Mouse (Mus musculus): ENCODE data around the gene Olfr770.
"Not testable (repeated sequence)": the region's sequence is repeated elsewhere in the genome, so short reads cannot be mapped to it uniquely, and the experiment has no call there.

Gene Olfr770

GRCm38 (mm10) chr10:129138898-129139297, at the start of gene Olfr770:
Gene Olfr770, minus strand, starts transcription at chr10:129138998.
- DNase-seq: no peak

GRCm38 (mm10) chr10:129187319-129187718, 48.5 kb upstream of the Olfr770 start, which contains the start of gene Olfr773:
Gene Olfr773, minus strand, starts transcription at chr10:129187419.
- DNase-seq: not testable (repeated sequence)

DNA sequence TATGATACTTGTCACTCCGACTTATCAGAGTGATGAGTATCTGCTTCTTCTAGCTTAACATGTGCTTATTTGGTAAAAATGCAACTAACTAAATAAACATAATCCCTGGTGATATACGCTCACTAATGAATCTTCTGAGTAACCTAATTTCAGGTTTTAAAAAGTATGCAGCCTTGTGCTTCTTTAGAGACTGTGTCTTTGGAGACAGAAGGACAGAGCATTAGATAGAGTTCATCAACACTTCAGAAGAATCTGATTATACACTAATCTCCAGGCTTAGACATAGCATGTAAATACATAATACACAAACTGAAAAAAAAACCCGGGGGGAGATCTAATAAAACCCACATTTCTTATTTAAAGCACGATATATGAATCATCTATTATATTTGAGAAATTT, 39.0 kb upstream of the Olfr770 start, which contains the start of gene Olfr772:
Olfr772 (minus strand) TSS at position 101 of the 400 bp plus-strand sequence.
- not testable (repeated sequence) for DNase-seq

DNA sequence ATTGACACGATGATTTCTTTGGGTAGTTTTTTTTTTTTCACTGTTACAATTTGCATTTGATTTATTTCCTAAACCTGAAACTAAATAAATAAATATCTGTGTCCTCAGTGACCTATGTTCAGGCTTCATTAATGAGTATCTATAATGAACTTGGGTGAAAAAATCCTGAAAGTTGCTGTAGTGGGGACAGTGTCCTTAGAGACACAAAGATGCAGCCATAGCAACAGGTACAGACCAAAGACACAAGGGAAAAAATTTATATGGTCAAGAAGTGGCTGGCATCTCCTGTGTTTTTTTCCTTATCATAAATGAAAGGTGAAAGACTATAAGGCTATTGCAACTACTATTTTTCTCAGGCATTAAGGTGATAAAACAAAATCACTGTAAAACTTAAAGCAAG, 25.9 kb upstream of the Olfr770 start, which contains the start of gene Olfr771:
Olfr771 (minus strand) TSS at position 101 of the 400 bp plus-strand sequence.
- no peak for DNase-seq

DNA sequence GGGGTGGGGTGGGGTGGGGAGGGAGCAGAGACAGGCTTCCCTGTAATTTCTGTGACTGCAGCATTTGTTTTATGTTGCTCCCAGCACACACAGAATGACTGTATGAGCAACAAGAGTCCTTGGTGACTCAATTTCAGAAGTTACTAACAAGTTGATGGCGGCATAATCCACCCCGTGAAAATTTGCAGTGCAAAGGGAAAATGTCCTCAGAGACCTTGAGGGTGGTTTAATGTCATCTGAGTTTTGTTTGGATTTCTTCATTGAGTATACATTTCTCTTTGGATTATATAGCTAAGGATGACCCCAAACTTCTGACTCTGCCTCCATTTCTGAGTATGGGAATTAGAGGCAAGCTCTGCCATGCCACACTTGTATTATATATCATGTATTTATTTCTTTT, 21.0 kb downstream of the Olfr770 start, which contains the start of gene Olfr769:
Olfr769 (minus strand) TSS at position 101 of the 400 bp plus-strand sequence.
- DNase-seq: no peak

DNA sequence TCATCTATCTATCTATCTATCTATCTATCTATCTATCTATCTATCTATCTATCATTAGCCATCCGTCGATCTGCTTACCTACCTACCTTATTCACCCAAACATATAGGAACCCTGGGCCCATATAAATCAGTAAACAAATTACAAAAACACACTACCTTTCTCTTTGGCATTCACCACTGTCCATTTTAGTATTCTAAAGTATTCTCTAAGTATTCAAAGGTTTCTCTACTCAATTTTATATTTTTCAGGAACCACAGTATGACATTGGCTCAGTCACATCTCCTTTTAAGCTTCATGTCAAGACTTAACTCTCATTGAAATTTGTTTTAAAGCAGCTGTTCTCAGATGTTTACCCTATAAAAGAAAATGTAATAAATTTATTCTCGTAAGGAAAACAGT, 23.7 kb downstream of the Olfr770 start:
- DNase-seq: no peak

DNA sequence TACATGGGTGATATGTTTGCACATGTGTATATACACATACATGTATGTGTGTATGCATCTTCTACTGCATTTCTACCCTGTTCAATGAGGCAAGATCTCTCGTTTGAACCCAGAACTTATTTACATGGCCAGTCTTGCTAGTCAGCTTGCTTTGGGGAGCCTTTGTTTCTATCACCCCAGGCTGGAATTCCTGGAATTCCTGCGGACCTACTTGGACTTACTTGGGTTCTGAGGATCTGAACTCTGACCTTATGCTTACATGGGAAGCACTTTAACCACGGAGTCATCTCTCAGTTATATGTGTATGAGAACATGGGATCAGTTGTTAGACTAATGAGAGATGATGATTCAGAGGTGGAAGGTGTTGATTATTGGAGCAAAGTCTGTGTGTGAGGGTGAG, 37.6 kb downstream of the Olfr770 start:
- DNase-seq: no peak

DNA sequence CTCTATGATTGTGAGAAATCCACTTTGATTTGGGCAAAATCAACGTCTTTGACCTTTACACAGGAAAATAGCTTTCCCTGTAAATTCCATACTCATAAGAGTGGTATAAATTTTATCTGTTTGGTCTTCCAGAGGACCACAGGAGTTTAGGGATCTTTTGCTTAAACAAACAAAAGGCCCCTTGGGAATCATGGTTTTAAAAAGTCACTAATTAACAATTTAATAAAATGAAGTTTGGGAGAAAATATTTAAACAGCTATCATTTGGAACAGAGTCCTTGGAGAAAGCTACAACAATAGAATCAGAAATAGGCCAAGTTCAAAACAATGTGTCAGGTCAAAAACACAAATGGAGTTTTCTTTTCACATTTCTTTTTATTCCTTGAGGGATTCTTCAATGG, 39.5 kb downstream of the Olfr770 start, which contains the start of gene Olfr768:
Olfr768 (minus strand) TSS at position 101 of the 400 bp plus-strand sequence.
- DNase-seq: no peak

- not testable (repeated sequence) for DNase-seq
Observed at GRCm38 (mm10) chr10:129082810-129083209, 56.0 kb downstream of the Olfr770 start, which contains the start of gene Olfr767. Gene Olfr767, minus strand, starts transcription at chr10:129082910.
